Mouse (Mus musculus) embryonic fibroblast, embryonic 13.5 days (primary cell): ENCODE measurements at regions not wholly inside any gene's neighbourhood (a gene's known extent, or its start where the extent isn't known, plus 50 kb on each side); places are given as distances from the start of the nearest gene placed in this dataset.

Experiments
- H3K27ac ChIP-seq: 2 replicates; pipeline ENCODE4 v1.5.1; 2012; ENCODE audit warnings: low read length, control low read depth, inconsistent platforms; ENCODE audit not compliant: insufficient read depth
- H3K4me1 ChIP-seq: 2 replicates; pipeline ENCODE4 v1.6.1; 2011; ENCODE audit warnings: low read length; ENCODE audit not compliant: control insufficient read depth, insufficient read depth
- H3K4me3 ChIP-seq: 2 replicates; pipeline ENCODE4 v1.5.1; 2011; ENCODE audit warnings: mild to moderate bottlenecking, control low read depth, low read length; ENCODE audit not compliant: insufficient read depth
- CTCF ChIP-seq: IDR thresholded peaks from 2 replicates; pipeline ENCODE4 v1.5.1; 2011; ENCODE audit warnings: mild to moderate bottlenecking, control low read depth, low read length, moderate library complexity, borderline replicate concordance; ENCODE audit not compliant: insufficient read depth
- POLR2A ChIP-seq: IDR thresholded peaks from 2 replicates; pipeline ENCODE4 v1.6.1; 2011; ENCODE audit warnings: low read depth, mild to moderate bottlenecking, control low read depth, low read length, moderate library complexity

DNA sequence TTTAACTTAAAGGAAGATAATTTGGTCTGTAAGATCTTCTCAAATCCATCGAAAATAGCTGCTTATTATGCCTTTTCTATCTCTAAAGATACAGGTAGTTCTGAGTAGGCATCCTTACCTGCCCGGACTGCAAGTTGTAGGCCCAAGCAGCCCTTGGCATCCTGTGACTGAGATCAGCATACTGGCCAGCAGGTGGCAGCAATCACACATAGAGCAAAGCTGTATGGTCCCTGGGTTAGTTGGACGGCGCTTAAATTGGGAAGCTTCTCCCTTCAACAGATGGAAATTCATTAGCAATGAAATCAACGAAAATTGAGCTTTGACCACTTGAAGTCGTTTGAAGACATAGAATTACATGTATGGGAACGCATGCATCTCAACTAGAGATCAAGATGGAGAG lies 61.0 kb downstream of the Ccng2 start:
- Histone ChIP-seq H3K4me1 (no peaks in the 10 kb centered on the region), H3K4me3 (no peak overlapping the region)

GRCm38 (mm10) chr5:93330851-93331250 lies 63.8 kb downstream of the Ccng2 start:
- TF ChIP-seq POLR2A (no peak), CTCF (no peak)
- Histone ChIP-seq H3K27ac (no peak overlapping the region), H3K4me3 (no peak overlapping the region), H3K4me1 (no peaks in the 10 kb centered on the region)

More for the DNA sequence above, 61.0 kb downstream of the Ccng2 start:
- TF ChIP-seq POLR2A (no peak), CTCF (peak; percentile 92; the same call in 1 of the 2 replicates)
- no peak overlapping the region for H3K27ac ChIP-seq

- Histone ChIP-seq H3K4me3 (no peak overlapping the region), H3K4me1 (no peaks in the 10 kb centered on the region)
- TF ChIP-seq CTCF: no peak
- no peak for TF ChIP-seq POLR2A
These were observed 86.0 kb downstream of the Ccng2 start for GRCm38 (mm10) chr5:93353101-93353500.

More at GRCm38 (mm10) chr5:93353101-93353500, 86.0 kb downstream of the Ccng2 start:
- no peak overlapping the region for H3K27ac ChIP-seq
